Mouse (Mus musculus): Measurements from ENCODE around the gene Ptpn7.
A peak's percentile ranks its signal among the peaks of the same experiment; 100 is the strongest.

Ptpn7 gene

GRCm38 (mm10) chr1:135129543-135130183, 2.8 kb upstream of the Ptpn7 start:
- no peak for DNase-seq

- peak; percentile 32 for DNase-seq
Measured at GRCm38 (mm10) chr1:135130376-135131018, 2.0 kb upstream of the Ptpn7 start.

- DNase-seq = peak; percentile 80
Measured at GRCm38 (mm10) chr1:135131034-135131433, 1.5 kb upstream of the Ptpn7 start.

DNA sequence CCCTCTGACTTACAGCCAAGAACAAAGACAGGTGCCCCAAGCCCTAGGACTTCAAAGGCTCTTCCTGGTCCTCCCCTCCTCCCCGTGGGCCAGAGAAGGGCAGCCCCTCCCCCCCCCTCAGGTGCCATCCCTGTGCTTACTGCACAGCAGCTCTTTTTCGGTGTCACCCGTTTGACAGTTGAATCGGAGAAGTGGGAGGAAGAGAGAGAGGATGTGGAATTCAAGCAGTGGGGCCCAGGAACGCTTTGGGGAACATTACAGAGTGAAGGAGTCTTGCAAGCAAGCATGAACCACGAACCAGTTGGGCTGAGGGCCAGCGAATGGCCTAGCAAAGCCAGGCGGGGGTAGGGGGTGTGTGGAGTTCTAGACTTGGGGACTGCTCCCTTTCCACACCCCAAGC, 940 bp upstream of the Ptpn7 start:
- DNase-seq = no peak

DNA sequence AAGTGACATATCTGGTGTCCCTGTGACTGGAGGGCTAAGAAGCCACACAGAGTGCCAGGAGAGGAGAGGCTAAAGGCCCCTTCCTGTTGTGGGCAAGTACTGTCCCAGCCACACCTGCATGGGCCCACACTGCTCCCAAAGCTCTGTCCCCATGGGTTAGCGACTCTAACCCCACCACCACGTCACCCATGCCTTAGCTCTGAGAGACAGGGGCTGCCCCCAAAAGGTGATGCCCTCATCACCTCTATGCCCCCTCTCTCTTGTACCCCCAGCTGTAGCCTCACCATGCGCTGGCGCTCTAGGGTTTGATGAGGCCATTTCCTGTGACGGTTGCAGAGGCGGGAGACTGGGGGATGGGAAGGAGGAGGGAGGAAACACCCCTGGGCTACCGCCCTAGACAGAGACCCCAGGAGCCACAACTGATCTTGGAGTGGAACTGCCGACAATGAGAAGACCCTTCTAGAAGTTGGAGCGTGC, 431 bp downstream of the Ptpn7 start:
- no peak for DNase-seq

DNA sequence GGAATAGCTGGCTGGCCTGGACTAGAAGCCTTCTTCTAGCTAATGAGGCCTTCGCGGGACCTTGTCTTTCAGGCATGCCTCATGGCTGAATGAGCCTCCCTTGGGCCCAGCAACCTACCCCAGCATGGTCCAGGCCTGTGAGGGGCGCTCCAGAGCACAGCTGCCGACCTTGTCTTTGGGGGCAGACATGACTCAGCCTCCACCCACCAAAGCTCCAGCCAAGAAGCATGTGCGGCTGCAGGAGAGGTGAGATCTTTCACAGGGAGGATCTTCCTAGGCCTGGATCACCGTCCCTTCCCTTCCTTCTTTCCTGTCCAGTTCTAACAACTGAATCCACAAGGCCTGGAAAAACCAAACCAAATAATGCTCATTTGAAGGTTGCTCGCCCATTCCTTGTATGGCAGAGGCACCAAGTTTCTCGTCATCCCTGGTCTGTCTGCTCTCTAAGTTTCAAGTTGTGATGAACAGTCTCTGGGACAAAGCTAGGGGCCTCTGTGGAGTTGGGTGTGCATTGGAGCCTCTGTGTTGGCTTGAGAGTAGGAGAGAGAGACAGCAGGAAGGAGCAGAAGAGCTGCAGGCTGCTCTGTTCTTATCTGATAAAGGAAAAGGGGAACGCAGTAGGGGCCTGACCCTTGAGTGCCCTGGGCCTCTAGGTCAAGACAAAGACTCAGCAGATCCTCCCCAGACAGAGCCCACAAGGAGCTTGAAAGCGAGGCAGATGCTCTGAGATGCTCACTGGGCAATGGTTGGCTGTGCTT, 1.4 kb downstream of the Ptpn7 start:
- no peak for DNase-seq

- DNase-seq = no peak
Measured at GRCm38 (mm10) chr1:135135111-135135787, 2.7 kb downstream of the Ptpn7 start.

- peak; percentile 81 for DNase-seq
Measured at GRCm38 (mm10) chr1:135136500-135136899, 4.0 kb downstream of the Ptpn7 start.

GRCm38 (mm10) chr1:135139906-135140305, 7.4 kb downstream of the Ptpn7 start:
- DNase-seq = no peak

DNA sequence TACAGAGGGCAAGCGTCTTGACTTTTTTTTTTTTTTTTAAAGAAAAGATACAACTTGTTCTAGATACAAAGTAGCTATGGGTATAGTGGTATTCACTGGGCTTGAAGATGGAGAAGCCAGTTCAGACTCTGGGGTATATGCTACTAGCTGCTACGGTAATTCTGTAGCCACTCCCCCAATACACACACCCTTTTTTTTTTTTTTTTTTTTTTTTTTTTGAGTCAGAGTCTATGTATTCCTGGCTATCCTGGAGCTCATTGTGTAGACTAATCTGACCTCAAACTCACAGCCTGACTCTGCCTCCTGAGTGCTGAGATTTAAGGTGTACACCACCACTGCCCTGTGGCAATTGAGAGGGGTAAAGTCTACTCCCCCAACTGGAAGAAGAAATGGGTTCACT, 10.0 kb downstream of the Ptpn7 start:
- DNase-seq = no peak

GRCm38 (mm10) chr1:135143940-135144339, 11.4 kb downstream of the Ptpn7 start:
- no peak for DNase-seq

GRCm38 (mm10) chr1:135146077-135146945, 13.8 kb downstream of the Ptpn7 start, which contains the start of gene Arl8a:
TSS of gene Arl8a (plus strand) at chr1:135146824.
- DNase-seq = peak; percentile 89

DNA sequence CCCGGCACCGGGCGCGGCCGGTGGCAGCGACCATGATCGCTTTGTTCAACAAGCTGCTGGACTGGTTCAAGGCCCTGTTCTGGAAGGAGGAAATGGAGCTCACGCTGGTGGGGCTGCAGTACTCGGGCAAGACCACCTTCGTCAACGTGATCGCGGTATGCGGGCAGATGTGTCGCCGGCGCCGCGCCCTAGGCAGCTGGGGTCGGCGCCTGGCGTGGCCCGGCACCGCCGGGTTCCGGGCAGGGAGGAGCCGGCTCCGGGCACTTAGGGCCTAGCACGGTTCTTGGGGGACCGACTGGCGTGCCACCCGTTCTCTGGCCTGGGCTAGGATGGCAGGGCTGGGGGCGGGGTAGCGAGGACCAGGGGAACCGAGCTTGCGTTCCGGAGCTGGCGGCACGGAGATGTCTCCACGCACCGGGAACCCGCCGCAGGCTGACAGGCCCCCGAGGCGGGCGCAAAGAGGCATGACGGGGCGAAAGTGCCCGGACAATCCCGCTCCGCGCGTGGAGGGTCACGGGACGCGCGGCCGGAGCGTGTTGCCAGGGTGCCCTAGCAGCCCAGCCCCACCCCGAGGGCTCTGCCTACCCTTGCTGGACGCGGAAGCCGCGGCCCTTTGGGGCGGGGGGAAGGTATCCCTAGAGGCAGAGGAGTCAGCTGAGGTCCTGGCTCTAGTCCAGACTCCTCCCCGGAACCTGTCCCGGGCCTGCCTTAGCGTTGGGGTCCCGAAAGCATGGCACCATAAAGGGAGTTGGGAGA, 14.6 kb downstream of the Ptpn7 start:
- DNase-seq = peak; percentile 95

DNA sequence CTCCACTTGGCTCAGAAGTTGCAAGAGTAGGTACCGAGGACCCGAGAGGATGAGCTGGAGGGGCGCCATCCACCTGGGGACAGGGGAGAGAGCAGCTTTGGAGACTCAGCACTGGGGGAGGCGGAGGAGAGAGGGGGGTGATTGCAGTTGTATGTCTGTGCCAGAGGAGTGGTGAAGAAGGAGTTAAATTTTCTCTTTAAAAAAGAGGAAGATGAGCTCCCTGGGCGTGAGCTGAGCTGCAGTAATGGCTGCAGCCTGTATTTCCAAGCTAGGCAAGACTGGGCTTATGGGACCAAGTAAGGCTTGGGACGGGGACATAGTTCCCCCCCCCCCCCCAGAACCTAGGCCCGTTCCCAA, 15.2 kb downstream of the Ptpn7 start:
- peak; percentile 25 for DNase-seq

DNA sequence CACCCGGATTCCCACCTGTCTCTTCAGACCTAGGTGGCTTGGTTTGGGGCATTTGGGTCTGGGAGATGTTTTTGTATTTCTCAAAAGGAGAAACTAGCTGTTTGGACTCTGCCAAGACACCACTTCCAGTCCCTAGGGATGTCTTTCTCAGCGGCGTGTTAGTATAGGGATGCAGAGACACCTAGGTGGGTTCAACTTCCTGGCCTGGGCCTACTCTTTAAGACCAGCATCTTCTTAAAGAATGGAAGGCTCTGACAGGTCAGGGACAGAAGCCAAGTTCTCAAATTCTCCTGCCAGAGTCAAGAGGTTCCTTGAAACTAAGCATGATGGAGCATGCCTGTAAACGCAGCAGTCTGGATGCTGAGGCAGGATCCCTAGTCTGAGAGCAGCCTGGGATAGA, 16.0 kb downstream of the Ptpn7 start:
- no peak for DNase-seq

GRCm38 (mm10) chr1:135148996-135149395, 16.5 kb downstream of the Ptpn7 start:
- no peak for DNase-seq

DNA sequence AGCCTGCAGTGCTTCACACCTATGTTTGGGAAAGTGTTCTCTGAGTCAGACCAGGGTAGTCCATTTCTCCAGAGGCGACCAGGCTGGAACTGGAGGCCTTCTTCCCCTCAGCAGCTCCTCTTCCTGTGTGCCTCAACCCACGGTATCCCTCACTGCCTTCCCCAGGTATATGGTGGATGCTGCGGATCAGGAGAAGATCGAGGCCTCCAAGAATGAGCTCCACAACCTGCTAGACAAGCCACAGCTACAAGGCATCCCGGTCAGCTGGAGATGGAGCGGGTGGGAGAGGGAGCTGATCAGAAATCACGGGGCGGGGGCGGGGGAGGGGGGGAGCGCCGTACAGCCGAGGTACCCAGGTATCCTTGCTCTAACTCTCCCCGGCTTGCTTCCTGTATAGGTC, 21.5 kb downstream of the Ptpn7 start:
- no peak for DNase-seq

DNA sequence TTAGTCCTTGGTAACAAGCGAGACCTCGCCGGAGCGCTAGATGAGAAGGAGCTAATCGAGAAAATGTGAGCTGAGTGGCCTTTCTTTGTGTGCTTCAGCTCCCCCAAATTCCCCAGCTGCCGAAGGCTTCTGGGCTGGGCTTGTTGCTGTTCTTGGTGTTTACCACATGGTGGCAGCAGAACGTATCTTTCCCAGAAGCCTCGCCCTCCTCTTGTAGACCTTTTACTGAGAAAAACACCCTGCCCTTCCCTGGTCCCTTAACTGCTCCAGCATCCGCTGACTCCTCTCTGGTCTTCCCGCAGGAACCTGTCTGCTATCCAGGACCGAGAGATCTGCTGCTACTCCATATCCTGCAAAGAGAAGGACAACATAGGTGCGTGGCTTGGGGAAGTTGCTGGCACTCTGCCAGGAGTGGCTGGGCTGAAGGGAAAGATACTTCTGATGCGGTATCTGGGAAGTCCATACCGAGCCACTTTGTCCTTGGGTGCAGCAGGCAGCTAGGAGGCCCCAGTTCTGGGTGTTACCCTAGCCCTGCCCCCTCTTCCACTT, 22.0 kb downstream of the Ptpn7 start:
- peak; percentile 80 for DNase-seq

DNA sequence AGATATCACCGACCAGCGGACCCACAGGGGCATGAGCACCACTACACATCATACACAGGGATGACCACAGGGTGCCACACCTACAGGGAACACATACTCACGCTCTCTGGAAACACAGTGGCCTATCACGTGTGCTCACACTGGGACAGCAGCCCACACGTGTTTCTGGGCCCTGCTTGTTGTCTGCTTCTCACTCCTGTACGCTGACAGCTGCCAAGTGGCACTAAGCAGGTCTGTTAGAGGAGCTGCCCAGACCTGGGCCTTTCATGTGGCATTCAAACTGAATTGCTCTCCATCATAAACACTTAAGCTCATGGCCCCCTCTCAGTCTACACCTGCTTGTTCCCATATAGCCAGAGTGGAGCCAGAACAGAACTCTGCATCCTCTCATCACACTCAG, 23.8 kb downstream of the Ptpn7 start:
- DNase-seq = no peak

- no peak for DNase-seq
Measured at GRCm38 (mm10) chr1:135158633-135159032, 26.1 kb downstream of the Ptpn7 start.

- DNase-seq = no peak
Measured at GRCm38 (mm10) chr1:135159074-135159473, 26.6 kb downstream of the Ptpn7 start.
